Mouse (Mus musculus): ENCODE data around the gene Dcdc2a. TPM values are rescaled to one million over a fixed set of nuclear protein-coding genes. Genes with fewer than 3 reads are reported as not detected.

The Dcdc2a gene
- total RNA-seq, 2 experiments from 2014 or later: 0.26 TPM; not detected in 1

DNA sequence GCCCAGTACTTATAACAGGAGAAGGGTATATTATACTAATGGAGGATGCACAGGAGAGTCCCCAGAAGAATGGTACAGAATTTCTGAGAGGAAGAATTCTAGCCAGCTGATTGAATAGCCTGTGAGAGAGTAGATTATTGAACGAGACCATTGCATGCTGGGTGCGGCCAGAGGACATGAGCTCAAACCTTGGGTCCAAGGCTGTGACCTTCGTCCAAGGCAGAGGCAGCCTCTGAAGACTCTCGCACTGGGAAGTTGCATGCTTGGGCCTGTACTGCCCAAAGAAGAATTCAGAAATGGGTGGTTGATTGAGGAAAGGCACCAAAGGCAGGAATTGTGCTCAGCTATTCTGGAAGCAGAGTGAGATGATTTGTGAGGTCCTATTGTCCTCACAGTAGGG, 38.0 kb downstream of the Dcdc2a start:
- DNase-seq: no peak
- intact Hi-C loops (cut with DNase I): no loop called here

DNA sequence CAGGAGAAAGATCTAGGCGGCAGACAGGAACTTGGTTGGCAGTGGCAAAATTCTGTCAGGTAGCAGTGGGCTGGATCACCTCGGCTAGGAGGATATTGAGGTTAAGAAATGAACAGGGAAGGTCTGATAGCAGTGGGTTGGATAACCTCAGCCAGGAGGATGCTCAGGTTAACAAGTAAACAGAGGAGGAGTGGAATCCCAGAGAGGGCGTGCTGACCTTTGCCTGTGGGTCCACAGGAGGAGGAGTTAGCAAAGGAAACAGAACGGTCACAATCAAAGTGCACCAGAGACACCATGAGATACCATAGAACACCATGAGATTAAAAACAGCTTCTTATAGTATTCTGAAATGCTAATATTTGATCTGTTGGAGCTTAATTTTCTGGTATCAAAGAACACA, 38.6 kb downstream of the Dcdc2a start:
- DNase-seq: no peak
- intact Hi-C loops (cut with DNase I): no loop called here

DNA sequence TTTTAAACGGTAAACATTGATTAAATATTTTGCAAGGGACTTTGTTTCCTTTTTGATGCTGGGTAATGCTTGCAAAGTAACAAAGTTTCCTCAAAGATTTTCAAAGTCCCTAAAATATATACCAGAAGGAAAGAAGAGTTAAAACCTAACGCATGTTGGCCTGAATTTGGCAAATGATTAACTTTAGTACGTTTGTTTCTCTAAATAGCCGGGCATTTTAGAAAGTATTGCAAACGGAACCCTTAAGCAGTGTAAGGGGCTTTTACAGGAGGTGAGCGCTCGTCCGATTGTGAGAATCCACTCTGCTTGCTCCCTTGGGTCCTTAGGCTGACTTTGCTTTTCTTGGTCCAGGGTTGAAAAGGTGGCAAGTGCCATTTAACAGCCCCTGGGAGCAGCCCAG, 41.5 kb downstream of the Dcdc2a start:
- intact Hi-C loops (cut with DNase I): no loop called here
- DNase-seq: no peak

DNA sequence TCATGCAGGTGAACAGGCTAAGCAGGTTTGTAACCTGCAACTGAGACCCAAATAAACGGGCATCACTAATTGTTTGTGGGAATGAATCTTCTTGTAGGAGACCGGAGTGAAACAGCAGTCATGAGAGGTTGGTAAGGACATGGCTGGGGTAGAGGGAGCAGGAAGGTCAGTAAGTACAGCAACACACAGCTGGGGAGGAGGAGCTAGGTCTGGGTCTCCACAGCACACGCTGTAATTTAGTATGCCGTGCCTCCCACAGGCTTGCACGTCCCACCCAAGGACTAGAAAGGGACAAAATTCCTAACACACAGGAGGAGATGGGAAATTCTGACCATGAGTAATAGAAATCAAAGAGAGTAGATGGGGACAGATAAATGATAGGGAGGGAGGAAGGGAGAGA, 42.8 kb downstream of the Dcdc2a start:
- intact Hi-C loops (cut with DNase I): no loop called here
- DNase-seq: no peak

DNA sequence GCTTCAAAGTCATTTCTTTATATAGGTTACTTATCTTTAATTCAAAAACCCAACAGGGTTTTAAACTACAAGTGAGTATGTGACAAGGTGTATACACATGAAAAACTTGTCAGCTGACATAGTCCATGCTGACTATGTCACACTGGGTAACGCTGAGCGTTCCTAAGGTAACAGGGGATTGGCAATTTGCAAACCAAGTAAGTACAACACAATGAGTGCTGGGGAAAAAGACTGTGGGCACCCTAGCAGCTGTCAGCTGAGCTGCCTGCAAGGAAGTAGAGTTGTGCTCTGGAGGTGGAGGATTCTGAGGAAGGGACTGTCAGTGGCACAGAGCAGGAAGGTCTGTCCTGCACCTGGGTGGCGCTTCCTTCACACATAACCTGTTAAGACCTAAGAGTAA, 43.7 kb downstream of the Dcdc2a start:
- intact Hi-C loops (cut with DNase I): no loop called here
- no peak for DNase-seq

DNA sequence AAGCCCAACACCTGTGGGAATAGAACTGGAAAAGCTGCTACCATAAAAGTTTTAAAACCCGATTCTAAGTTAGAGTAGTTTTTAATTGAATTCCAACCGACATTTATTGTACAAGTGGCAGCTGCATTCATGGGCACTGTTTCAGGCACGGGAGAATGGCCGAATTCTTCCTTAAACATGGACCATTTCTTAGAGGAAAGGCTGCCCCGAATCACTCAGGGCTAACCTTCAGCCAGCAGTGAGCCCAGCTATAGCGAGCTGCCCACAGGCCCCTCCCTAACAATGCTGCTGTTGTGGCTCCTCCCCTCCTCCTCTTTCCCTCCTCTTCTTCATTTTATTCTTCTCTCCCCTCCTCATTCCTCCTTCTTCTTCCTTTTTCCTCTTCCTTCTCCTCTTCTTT, 44.8 kb downstream of the Dcdc2a start:
- intact Hi-C loops (cut with DNase I): no loop called here
- no peak for DNase-seq

DNA sequence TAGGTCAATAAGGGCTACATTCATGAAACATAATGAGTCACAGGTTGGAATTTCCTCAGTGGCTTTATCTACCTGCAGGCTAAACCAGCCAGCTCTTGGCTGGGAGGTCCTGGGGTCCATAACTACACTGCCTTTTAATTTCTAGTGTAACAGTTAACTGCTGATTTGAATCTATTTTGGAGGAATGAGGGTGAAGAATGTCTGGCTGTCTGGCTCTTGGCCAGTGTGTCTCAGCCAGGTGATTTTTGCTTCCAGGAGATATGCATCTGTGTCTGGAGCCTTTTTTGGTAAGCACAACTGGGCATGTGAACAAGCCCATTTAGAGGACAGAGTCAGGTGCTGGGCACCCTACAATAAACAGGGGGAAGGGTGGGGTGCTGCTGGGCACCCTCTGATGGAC, 49.9 kb downstream of the Dcdc2a start:
- no peak for DNase-seq
- intact Hi-C loops (cut with DNase I): no loop called here

DNA sequence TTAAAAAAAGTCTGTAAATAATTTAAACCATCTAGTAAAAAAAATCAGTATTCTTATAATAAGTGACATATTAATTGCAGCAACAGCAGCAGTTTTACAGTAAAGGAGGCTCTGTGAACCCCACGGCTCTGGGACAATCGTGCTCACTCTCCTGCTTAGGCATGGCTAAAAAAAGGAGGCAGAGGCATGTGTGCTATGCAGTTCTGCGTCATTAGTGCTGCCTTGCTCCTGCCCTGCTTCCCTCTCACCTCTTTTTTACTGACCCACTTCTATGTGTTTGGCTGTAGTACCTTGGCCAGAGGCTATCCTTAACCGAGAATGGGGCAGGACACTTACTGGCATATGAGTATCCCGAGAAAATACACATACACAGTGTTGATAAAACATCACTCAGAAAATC, 50.9 kb downstream of the Dcdc2a start:
- DNase-seq: peak in 1 of 2 experiments; percentile 3
- intact Hi-C loops (cut with DNase I): no loop called here

DNA sequence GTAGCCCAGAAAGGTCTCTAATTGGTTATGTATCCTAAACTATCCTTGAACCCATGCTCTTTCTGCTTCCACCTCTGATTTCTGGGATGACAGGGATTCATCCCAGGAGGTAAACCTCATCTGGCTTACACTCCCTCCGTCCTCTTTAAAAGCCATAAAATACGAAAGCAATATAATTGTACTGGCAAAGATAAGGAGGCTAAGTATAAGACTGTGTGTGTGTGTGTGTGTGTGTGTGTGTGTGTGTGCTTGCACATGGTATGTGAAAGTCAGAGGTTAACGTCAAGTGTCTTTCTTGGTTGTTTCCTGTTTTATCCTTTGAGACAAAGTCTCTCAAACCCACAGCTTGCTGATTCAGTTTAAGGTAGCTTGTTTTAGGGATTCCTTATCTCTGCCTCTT, 52.5 kb downstream of the Dcdc2a start:
- intact Hi-C loops (cut with DNase I): no loop called here
- no peak for DNase-seq

DNA sequence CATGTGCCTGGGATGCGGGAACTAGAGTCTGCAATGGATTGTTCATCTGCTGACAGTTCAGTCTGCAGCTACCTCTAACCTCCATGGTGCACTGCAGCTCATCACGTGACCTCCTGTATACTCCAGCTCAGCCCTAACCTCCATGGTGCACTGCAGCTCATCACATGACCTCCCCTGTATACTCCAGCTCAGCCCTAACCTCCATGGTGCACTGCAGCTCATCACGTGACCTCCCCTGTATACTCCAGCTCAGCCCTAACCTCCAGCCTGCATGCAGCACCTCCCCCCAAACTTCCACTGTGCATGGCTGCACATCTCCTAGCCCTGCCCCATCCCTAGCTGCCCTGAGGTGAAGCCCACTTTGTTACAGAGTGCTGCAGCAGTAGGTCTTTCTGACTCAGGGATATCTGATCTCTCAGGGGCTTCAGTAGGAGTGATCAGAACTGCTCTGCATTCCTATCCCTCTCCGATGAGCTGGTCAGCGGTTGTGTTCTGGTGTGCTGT, 54.8 kb downstream of the Dcdc2a start:
- no peak for DNase-seq
- intact Hi-C loops (cut with DNase I): no loop called here

DNA sequence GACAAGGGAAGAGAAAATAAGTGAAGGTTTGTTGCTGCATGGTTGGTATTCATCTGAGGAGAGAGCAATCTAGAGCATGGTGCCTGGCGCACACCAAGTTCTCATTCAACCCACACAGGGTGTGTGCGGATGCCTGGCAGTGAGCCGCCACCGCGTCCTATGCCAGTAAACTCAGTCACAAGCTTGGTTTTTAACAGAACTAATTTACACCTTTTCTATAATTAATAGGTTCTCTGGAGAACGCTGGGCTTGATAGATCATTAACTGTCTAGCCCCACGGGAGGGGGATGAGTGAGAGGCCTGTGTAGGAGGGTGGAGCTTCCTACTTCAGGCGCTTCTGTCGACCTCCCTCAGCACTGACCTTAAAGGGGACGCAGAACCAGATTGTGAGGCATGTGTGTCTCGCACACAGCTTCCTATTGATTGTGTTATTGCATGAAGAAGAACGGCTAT, 59.7 kb downstream of the Dcdc2a start:
- peak; percentile 8 to 29 for DNase-seq
- intact Hi-C loops (cut with DNase I): no loop called here

DNA sequence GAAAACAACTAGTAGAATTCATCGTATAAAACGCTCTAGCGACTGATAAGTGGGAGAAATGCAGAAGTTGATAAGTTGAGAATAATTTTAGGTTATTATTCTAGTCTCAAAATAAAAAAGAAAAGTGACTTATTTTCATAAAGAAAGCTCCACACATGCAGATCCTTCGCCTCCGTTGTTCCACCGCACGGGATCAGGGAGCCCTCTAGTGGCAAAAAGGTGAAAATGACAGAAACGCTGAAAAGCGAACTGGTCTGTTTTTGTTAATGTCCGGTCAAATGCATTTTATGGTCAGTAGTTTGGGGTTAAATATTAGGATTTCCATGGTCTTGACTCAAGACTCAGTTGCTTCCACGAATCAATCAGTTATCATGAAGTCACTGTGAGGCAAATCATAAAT, 60.2 kb downstream of the Dcdc2a start:
- intact Hi-C loops (cut with DNase I): loop anchor here (1.0 kb wide), 1 partner anchor 92 kb away; no protein-coding TSS in a partner anchor
- peak; percentile 14 to 57 for DNase-seq

DNA sequence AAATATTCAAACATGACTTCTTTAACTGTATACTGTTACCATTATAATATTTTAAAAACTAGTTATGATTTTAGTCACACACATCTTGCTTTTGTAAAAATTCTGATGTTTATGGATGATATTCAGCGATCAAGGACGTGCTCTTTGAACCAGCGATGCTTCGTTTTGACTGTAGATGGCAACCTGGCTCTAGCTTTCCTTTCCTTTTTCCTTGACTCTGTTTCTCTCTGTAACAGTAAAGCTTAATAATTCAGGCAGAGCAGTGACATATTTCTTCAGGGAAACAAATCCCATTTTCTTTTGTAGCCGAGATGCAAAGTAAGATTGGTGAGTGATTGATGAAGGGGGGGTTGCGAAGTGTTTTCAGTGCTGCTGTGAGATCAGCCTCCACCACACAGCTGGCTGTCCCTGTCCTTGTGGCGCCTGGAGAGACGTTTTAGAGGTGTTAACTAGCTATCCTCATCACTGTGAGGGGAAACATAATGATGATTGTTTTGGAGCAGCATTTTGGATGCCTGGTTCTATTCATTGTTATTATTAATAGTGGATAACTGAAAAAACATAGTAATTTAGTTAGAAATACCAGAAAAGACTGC, 67.0 kb downstream of the Dcdc2a start:
- no peak for DNase-seq

DNA sequence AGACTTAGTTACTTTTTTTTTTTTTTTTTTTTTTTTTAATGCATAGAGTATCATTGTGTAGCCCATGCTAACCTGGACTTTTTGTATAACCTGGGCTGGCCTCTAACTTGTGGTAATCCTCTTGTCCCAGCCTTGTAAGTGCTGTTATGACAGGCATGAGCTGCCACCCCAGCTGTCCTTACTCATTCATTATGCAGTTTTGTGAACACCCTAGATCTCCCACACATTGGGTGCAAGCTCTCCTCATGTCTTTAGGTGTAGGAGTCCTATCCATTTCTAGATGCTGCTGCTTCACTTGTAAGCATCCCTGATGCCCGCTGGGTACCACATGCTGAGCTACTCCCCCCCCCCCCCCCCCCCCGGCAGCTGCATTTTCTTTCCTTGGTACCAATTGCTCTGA, 71.4 kb downstream of the Dcdc2a start:
- DNase-seq: no peak

More for the DNA sequence above, 67.0 kb downstream of the Dcdc2a start:
- intact Hi-C loops (cut with DNase I): no loop called here

DNA sequence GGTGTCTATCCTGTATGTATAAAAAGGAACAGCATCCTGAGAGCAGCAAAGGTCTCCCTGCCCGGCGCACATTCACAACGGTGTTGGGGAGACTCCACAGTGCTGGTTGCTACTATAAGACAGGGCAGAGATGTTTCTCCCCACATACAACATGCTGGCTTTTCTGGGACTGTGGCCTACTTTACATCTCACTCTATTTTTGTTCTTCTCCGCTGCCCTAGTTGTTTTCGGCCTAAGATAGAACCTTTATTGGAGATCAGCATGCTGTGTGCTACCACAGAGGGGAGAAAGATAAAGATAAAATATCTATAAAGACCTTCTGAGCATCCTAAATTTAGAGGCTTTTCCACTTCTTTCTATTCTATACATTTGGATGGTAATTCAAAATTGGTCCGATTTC, 72.0 kb downstream of the Dcdc2a start:
- intact Hi-C loops (cut with DNase I): no loop called here

More for the DNA sequence above, 71.4 kb downstream of the Dcdc2a start:
- intact Hi-C loops (cut with DNase I): no loop called here

DNA sequence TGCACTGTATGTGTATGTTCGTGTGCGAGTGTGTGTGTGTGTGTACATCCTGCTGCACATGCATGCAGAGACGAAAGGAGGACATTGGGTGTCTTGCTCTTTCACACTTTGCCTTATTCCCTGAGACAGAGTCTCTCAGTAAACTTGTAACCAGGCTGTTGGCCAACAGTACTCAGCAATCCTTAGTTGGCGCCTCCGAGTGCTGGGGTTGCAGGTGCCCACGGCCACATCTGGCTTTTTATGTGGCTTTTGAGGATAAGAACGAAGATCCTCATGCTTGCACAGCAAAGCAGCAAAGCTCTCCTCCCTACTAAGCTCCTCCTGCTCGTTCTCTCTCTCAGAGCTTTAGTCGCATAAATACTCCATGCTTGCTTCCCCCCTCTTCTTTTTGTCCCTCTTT, 73.0 kb downstream of the Dcdc2a start:
- intact Hi-C loops (cut with DNase I): no loop called here
- DNase-seq: no peak

More for the DNA sequence above, 72.0 kb downstream of the Dcdc2a start:
- no peak for DNase-seq

DNA sequence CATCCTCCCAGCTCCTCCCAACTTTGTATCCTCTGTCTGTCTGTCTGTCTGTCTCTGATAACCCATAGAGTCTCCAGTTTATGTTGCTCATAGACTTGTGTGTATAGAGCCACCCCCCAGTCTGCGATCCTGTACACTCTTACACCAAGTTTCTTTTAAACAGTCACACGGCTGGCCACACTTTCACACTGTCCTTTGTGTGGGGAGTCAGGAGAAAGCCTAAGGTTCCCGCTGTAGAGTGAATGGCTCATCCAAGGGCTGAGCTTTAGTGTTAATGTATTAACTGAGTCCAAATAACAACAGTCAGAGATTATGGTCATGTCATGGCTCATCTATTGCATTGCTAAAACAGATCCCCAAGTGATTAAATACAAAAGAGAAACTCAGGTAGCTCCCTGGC, 87.3 kb downstream of the Dcdc2a start:
- no peak for DNase-seq
- intact Hi-C loops (cut with DNase I): no loop called here

DNA sequence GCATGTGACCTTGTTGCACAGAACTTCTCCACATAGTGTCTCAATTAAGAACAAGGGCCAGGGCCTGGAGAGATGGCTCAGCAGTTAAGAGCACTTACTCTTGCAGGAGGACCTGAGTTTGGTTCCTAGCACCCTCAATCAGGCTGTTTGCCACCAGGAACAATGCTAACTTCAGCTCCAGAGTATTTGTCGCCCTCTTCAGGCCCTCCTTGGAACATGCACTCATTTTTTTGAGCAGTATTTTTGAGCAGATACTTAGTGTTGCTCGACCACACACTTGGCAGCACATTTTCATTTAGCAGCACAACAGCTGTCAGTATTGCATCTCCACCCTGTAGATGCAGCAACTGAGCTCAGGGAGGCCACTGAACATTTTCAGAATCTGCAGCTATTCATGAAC, 88.3 kb downstream of the Dcdc2a start:
- intact Hi-C loops (cut with DNase I): no loop called here
- no peak for DNase-seq

DNA sequence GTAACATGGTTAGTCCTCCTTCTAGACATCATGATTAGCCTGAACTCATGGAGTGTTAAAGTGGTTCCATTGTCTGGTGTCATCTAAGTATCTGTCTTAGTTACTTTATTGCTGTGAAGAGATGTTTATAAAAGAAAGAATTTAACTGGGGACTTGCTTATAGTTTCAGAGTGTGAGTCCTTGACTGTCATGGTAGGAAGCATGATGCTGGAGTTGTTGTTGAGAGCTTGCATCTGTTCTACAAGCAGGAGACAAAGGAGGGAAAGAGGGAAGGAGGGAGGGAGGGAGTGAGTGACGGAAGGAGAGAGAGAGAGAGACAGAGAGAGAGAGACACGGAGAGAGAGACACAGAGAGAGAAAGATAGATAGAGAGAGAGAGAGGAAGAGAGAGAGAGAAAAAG, 90.4 kb downstream of the Dcdc2a start:
- intact Hi-C loops (cut with DNase I): no loop called here
- DNase-seq: no peak

DNA sequence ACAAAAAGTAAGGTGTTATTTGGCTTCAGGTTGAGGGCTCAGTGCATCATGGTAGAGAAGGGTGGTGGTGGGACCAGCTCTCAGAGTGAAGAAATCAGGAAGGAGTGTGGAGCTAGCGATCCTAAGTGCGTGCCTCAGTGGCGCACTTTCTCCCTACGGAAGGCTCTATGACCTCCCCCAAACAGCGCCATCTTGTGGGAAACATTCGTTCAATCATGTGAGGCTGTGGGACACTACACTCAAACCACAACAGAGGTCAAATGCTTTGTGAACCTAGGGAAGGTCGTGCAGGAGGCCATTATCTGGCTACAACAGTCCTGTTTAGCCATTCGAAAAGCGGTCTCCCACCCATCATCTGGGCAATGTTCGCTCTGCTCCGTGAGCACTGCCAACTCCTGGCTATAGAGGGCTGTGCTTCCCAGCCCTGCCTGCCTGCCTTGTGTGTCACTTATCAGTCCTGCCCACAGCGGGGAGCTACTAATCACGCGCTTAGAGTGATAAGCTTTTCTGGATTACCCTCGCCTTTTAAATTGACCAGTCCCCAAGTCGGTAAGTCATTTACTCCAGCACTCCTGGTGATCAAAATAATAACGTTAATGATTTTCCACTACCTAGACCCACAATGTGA, 94.5 kb downstream of the Dcdc2a start:
- no peak for DNase-seq
- intact Hi-C loops (cut with DNase I): no loop called here

DNA sequence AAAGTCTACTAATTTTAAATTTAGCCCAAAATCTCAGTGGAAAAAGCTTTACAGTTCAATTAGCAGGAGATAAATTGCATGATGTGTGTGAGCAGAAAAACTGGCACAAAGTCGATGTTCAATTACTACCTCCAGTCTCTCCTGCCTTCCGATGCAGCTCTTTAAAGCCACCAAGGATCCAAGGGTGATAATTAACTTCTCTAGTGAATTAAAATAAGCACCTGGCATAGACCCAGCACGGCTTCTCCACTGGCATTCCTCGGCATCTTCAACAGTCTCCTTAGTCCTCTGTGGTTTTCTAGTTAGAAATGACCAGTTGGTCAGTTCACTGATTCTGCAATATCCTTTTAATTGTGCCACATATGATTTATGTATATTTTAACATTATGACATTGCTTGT, 95.1 kb downstream of the Dcdc2a start:
- DNase-seq: no peak
- intact Hi-C loops (cut with DNase I): no loop called here

DNA sequence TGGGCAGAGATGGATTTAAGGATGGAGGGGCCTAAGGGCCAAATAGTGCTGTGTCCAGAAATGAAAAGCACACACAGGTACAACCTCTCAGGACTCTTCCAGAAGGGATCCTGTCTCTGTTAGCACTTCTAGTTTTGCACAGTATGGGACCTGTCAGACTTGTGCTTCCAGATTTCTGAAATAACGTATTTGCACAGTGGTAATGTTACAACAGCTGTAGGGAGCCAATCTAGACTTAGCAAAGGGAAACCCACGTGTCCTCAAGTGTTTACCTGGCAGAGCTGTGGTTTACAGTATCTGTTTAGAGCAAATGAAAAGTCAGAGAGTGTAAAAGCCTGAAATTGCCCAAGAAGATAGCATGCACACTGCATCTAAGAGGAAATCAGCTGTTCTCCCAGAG, 104.1 kb downstream of the Dcdc2a start:
- intact Hi-C loops (cut with DNase I): no loop called here
- no peak for DNase-seq
